Mouse (Mus musculus): ENCODE measurements at regions not wholly inside any gene's neighbourhood (a gene's known extent, or its start where the extent isn't known, plus 50 kb on each side); places are given as distances from the start of the nearest gene placed in this dataset.
A peak's percentile ranks its signal among the peaks of the same experiment; 100 is the strongest.
"Not testable (repeated sequence)": the region's sequence is repeated elsewhere in the genome, so short reads cannot be mapped to it uniquely, and the experiment has no call there.

- no peaks in the 10 kb centered on the region for H3K4me1 ChIP-seq (ENCODE audit: control insufficient read depth, insufficient read depth, low read length)
- H3K4me3 ChIP-seq (ENCODE audit: insufficient read depth, low read length) = no peak overlapping the region
- H3K27ac ChIP-seq (ENCODE audit: insufficient read depth, low read depth, low read length) = no peak overlapping the region
- no peak for TF ChIP-seq CTCF (IDR thresholded peaks at IDR 0.05; ENCODE audit: low read depth, low read length)
Observed at GRCm38 (mm10) chr7:111189731-111190130, 106.9 kb upstream of the Eif4g2 start.

GRCm38 (mm10) chr7:111185954-111186353, 103.1 kb upstream of the Eif4g2 start:
- no peak overlapping the region for H3K4me3 ChIP-seq (ENCODE audit: insufficient read depth, low read length)
- TF ChIP-seq POLR2A (IDR thresholded peaks at IDR 0.05; ENCODE audit: borderline replicate concordance, low read depth, low read length) = no peak
- no peak for TF ChIP-seq CTCF (IDR thresholded peaks at IDR 0.05; ENCODE audit: low read depth, low read length)
- H3K4me1 ChIP-seq (ENCODE audit: control insufficient read depth, insufficient read depth, low read length) = 0 out of 2 replicates have a peak, but pooled peaks cover under 1% of the 10 kb centered on the region
- H3K27ac ChIP-seq (ENCODE audit: insufficient read depth, low read depth, low read length) = no peak overlapping the region

- TF ChIP-seq POLR2A (IDR thresholded peaks at IDR 0.05; ENCODE audit: borderline replicate concordance, low read depth, low read length) = no peak
- TF ChIP-seq CTCF (IDR thresholded peaks at IDR 0.05; ENCODE audit: low read depth, low read length) = no peak
- no peak overlapping the region for H3K4me3 ChIP-seq (ENCODE audit: insufficient read depth, low read length)
- no peak overlapping the region for H3K27ac ChIP-seq (ENCODE audit: insufficient read depth, low read depth, low read length)
- H3K4me1 ChIP-seq (ENCODE audit: control insufficient read depth, insufficient read depth, low read length) = peaks cover 17% of the 10 kb centered on the region
Observed at GRCm38 (mm10) chr7:111183512-111183911, 100.7 kb upstream of the Eif4g2 start.

GRCm38 (mm10) chr7:111182319-111182718, 99.5 kb upstream of the Eif4g2 start:
- no peak for TF ChIP-seq CTCF (IDR thresholded peaks at IDR 0.05; ENCODE audit: low read depth, low read length)
- no peak for TF ChIP-seq POLR2A (IDR thresholded peaks at IDR 0.05; ENCODE audit: borderline replicate concordance, low read depth, low read length)
- H3K4me1 ChIP-seq (ENCODE audit: control insufficient read depth, insufficient read depth, low read length) = peaks cover 17% of the 10 kb centered on the region
- H3K27ac ChIP-seq (ENCODE audit: insufficient read depth, low read depth, low read length) = no peak overlapping the region
- no peak overlapping the region for H3K4me3 ChIP-seq (ENCODE audit: insufficient read depth, low read length)

- H3K4me3 ChIP-seq (ENCODE audit: insufficient read depth, low read length) = no peak overlapping the region
- H3K27ac ChIP-seq (ENCODE audit: insufficient read depth, low read depth, low read length) = peak overlapping the region; percentile 65
- TF ChIP-seq CTCF (IDR thresholded peaks at IDR 0.05; ENCODE audit: low read depth, low read length) = 0 out of 2 replicates have a peak, but pooled peaks have one; percentile 19
- TF ChIP-seq POLR2A (IDR thresholded peaks at IDR 0.05; ENCODE audit: borderline replicate concordance, low read depth, low read length) = no peak
- H3K4me1 ChIP-seq (ENCODE audit: control insufficient read depth, insufficient read depth, low read length) = peaks cover 26% of the 10 kb centered on the region
Observed at GRCm38 (mm10) chr7:111179401-111180271, 96.8 kb upstream of the Eif4g2 start.

GRCm38 (mm10) chr7:111174393-111175124, 91.7 kb upstream of the Eif4g2 start:
- H3K4me3 ChIP-seq (ENCODE audit: insufficient read depth, low read length) = no peak overlapping the region
- TF ChIP-seq CTCF (IDR thresholded peaks at IDR 0.05; ENCODE audit: low read depth, low read length) (no peak), POLR2A (IDR thresholded peaks at IDR 0.05; ENCODE audit: borderline replicate concordance, low read depth, low read length) (no peak)
- peaks cover 22% of the 10 kb centered on the region for H3K4me1 ChIP-seq (ENCODE audit: control insufficient read depth, insufficient read depth, low read length)
- no peak overlapping the region for H3K27ac ChIP-seq (ENCODE audit: insufficient read depth, low read depth, low read length)

- TF ChIP-seq POLR2A (IDR thresholded peaks at IDR 0.05; ENCODE audit: borderline replicate concordance, low read depth, low read length) (no peak), CTCF (IDR thresholded peaks at IDR 0.05; ENCODE audit: low read depth, low read length) (no peak)
- peaks cover 15% of the 10 kb centered on the region for H3K4me1 ChIP-seq (ENCODE audit: control insufficient read depth, insufficient read depth, low read length)
- no peak overlapping the region for H3K4me3 ChIP-seq (ENCODE audit: insufficient read depth, low read length)
- no peak overlapping the region for H3K27ac ChIP-seq (ENCODE audit: insufficient read depth, low read depth, low read length)
Observed at GRCm38 (mm10) chr7:111172061-111172460, 89.2 kb upstream of the Eif4g2 start.

- peaks cover 21% of the 10 kb centered on the region for H3K4me1 ChIP-seq (ENCODE audit: control insufficient read depth, insufficient read depth, low read length)
- not testable (repeated sequence) for H3K4me3 ChIP-seq (ENCODE audit: insufficient read depth, low read length); H3K27ac ChIP-seq (ENCODE audit: insufficient read depth, low read depth, low read length)
Observed at GRCm38 (mm10) chr7:111168546-111169233, 85.9 kb upstream of the Eif4g2 start.

- Histone ChIP-seq H3K4me1 (ENCODE audit: control insufficient read depth, insufficient read depth, low read length) (peaks cover 38% of the 10 kb centered on the region), H3K27ac (ENCODE audit: insufficient read depth, low read depth, low read length) (peak overlapping the region; percentile 93), H3K4me3 (ENCODE audit: insufficient read depth, low read length) (no peak overlapping the region)
- TF ChIP-seq CTCF (IDR thresholded peaks at IDR 0.05; ENCODE audit: low read depth, low read length) (no peak), POLR2A (IDR thresholded peaks at IDR 0.05; ENCODE audit: borderline replicate concordance, low read depth, low read length) (no peak)
Observed at GRCm38 (mm10) chr7:111164994-111165393, 82.2 kb upstream of the Eif4g2 start.

- TF ChIP-seq CTCF (IDR thresholded peaks at IDR 0.05; ENCODE audit: low read depth, low read length) (no peak), POLR2A (IDR thresholded peaks at IDR 0.05; ENCODE audit: borderline replicate concordance, low read depth, low read length) (no peak)
- Histone ChIP-seq H3K27ac (ENCODE audit: insufficient read depth, low read depth, low read length) (peak overlapping the region; percentile 93), H3K4me3 (ENCODE audit: insufficient read depth, low read length) (no peak overlapping the region), H3K4me1 (ENCODE audit: control insufficient read depth, insufficient read depth, low read length) (peaks cover 44% of the 10 kb centered on the region)
Observed at GRCm38 (mm10) chr7:111164276-111164675, 81.4 kb upstream of the Eif4g2 start.
